Mouse (Mus musculus): Measurements from ENCODE around the gene Gm36864. TPM values are rescaled to one million over a fixed set of nuclear protein-coding genes. Genes with fewer than 3 reads are reported as not detected.
"Not testable (repeated sequence)": the region's sequence is repeated elsewhere in the genome, so short reads cannot be mapped to it uniquely, and the experiment has no call there.

The Gm36864 gene
- polyA plus RNA-seq (2016; fragmentation: Nextera tagmentation; extraction: Ambion mirVana): not detected in 2 replicates

- no peak within 1 kb of the TSS for H3K27ac ChIP-seq
- no peaks in the 10 kb centered on the region for H3K4me1 ChIP-seq
- H3K9me3 ChIP-seq: no peaks in the 10 kb centered on the region
- no peaks in the 10 kb centered on the region for H3K36me3 ChIP-seq (replicated peaks)
- DNase-seq (ENCODE audit: extremely low spot score, low spot score): no peak
- H3K4me3 ChIP-seq: no peak within 1 kb of the TSS
- H3K27me3 ChIP-seq (ENCODE audit: poor library complexity, severe bottlenecking): no peaks in the 10 kb centered on the region
- 84% methylated on average over 3 of the region's 3 CpGs for WGBS
Observed at GRCm38 (mm10) chr7:44235909-44236308, at the start of gene Gm36864. Gm36864 (plus strand) TSS chr7:44236177.

- not testable (repeated sequence) for H3K4me1 ChIP-seq; DNase-seq (ENCODE audit: extremely low spot score, low spot score); H3K9me3 ChIP-seq; H3K27ac ChIP-seq; H3K27me3 ChIP-seq (ENCODE audit: poor library complexity, severe bottlenecking); H3K4me3 ChIP-seq; H3K36me3 ChIP-seq (replicated peaks)
- 77% methylated on average over 8 of the region's 8 CpGs for WGBS
Observed at GRCm38 (mm10) chr7:44186516-44186915, 49.5 kb upstream of the Gm36864 start.

GRCm38 (mm10) chr7:44187936-44188335 lies 48.0 kb upstream of the Gm36864 start, which contains the start of gene Klk1b24:
Klk1b24 (plus strand) TSS chr7:44188236.
- not testable (repeated sequence) for H3K4me3 ChIP-seq; H3K27ac ChIP-seq; DNase-seq (ENCODE audit: extremely low spot score, low spot score); H3K4me1 ChIP-seq; H3K36me3 ChIP-seq (replicated peaks); H3K27me3 ChIP-seq (ENCODE audit: poor library complexity, severe bottlenecking); H3K9me3 ChIP-seq

GRCm38 (mm10) chr7:44193466-44193865 lies 42.5 kb upstream of the Gm36864 start:
- not testable (repeated sequence) for H3K27me3 ChIP-seq (ENCODE audit: poor library complexity, severe bottlenecking); H3K4me3 ChIP-seq; H3K27ac ChIP-seq; H3K9me3 ChIP-seq; H3K4me1 ChIP-seq; DNase-seq (ENCODE audit: extremely low spot score, low spot score); H3K36me3 ChIP-seq (replicated peaks)
- WGBS: 88% methylated on average over 1 of the region's 1 CpGs

- no peaks in the 10 kb centered on the region for H3K36me3 ChIP-seq (replicated peaks)
- no peaks in the 10 kb centered on the region for H3K4me1 ChIP-seq
- no peak within 1 kb of the TSS for H3K27ac ChIP-seq
- DNase-seq (ENCODE audit: extremely low spot score, low spot score): no peak
- H3K9me3 ChIP-seq: no peaks in the 10 kb centered on the region
- no peaks in the 10 kb centered on the region for H3K27me3 ChIP-seq (ENCODE audit: poor library complexity, severe bottlenecking)
- H3K4me3 ChIP-seq: no peak within 1 kb of the TSS
- 77% methylated on average over 3 of the region's 3 CpGs for WGBS
Observed at GRCm38 (mm10) chr7:44197891-44198290, 38.1 kb upstream of the Gm36864 start, which contains the start of gene Klk1b3. Klk1b3 (plus strand) TSS chr7:44198191.

GRCm38 (mm10) chr7:44207135-44207534 lies 28.8 kb upstream of the Gm36864 start, which contains the start of gene Klk1b4:
Klk1b4 (plus strand) TSS chr7:44207435.
- not testable (repeated sequence) for H3K4me1 ChIP-seq; H3K4me3 ChIP-seq; H3K36me3 ChIP-seq (replicated peaks); H3K9me3 ChIP-seq; H3K27ac ChIP-seq; DNase-seq (ENCODE audit: extremely low spot score, low spot score); H3K27me3 ChIP-seq (ENCODE audit: poor library complexity, severe bottlenecking)
- 73% methylated on average over 3 of the region's 3 CpGs for WGBS

- 81% methylated on average over 3 of the region's 3 CpGs for WGBS
- no peak overlapping the region for H3K4me3 ChIP-seq
- no peaks in the 10 kb centered on the region for H3K4me1 ChIP-seq
- no peaks in the 10 kb centered on the region for H3K9me3 ChIP-seq
- no peaks in the 10 kb centered on the region for H3K27me3 ChIP-seq (ENCODE audit: poor library complexity, severe bottlenecking)
- no peaks in the 10 kb centered on the region for H3K36me3 ChIP-seq (replicated peaks)
- no peak overlapping the region for H3K27ac ChIP-seq
- DNase-seq (ENCODE audit: extremely low spot score, low spot score): no peak
Observed at GRCm38 (mm10) chr7:44208307-44208706, 27.7 kb upstream of the Gm36864 start.

GRCm38 (mm10) chr7:44215645-44216044 lies 20.3 kb upstream of the Gm36864 start, which contains the start of gene Klk1b5:
Klk1b5 (plus strand) TSS chr7:44215945.
- no peaks in the 10 kb centered on the region for H3K4me1 ChIP-seq
- H3K27me3 ChIP-seq (ENCODE audit: poor library complexity, severe bottlenecking): no peaks in the 10 kb centered on the region
- H3K4me3 ChIP-seq: no peak within 1 kb of the TSS
- no peaks in the 10 kb centered on the region for H3K36me3 ChIP-seq (replicated peaks)
- no peak within 1 kb of the TSS for H3K27ac ChIP-seq
- DNase-seq (ENCODE audit: extremely low spot score, low spot score): no peak
- 81% methylated on average over 1 of the region's 1 CpGs for WGBS
- H3K9me3 ChIP-seq: no peaks in the 10 kb centered on the region

- not testable (repeated sequence) for H3K27me3 ChIP-seq (ENCODE audit: poor library complexity, severe bottlenecking); H3K4me3 ChIP-seq; H3K9me3 ChIP-seq; DNase-seq (ENCODE audit: extremely low spot score, low spot score); H3K4me1 ChIP-seq; H3K36me3 ChIP-seq (replicated peaks); H3K27ac ChIP-seq
- 80% methylated on average over 10 of the region's 10 CpGs for WGBS
Observed at GRCm38 (mm10) chr7:44221601-44222000, 14.4 kb upstream of the Gm36864 start.

- DNase-seq (ENCODE audit: extremely low spot score, low spot score); H3K4me3 ChIP-seq; H3K36me3 ChIP-seq (replicated peaks); H3K27ac ChIP-seq; H3K9me3 ChIP-seq; H3K4me1 ChIP-seq; H3K27me3 ChIP-seq (ENCODE audit: poor library complexity, severe bottlenecking): not testable (repeated sequence)
- WGBS: 83% methylated on average over 6 of the region's 6 CpGs
Observed at GRCm38 (mm10) chr7:44222335-44222734, 13.6 kb upstream of the Gm36864 start.

GRCm38 (mm10) chr7:44225076-44225475 lies 10.9 kb upstream of the Gm36864 start, which contains the start of gene Klk1:
Klk1 (plus strand) TSS chr7:44225360.
- 42% methylated on average over 1 of the region's 1 CpGs for WGBS
- no peak within 1 kb of the TSS for H3K4me3 ChIP-seq

GRCm38 (mm10) chr7:44239913-44240312 lies 3.9 kb downstream of the Gm36864 start:
- Histone ChIP-seq H3K9me3 (no peaks in the 10 kb centered on the region), H3K4me3 (no peak overlapping the region), H3K4me1 (no peaks in the 10 kb centered on the region), H3K27me3 (ENCODE audit: poor library complexity, severe bottlenecking) (no peaks in the 10 kb centered on the region), H3K27ac (no peak overlapping the region), H3K36me3 (replicated peaks) (no peaks in the 10 kb centered on the region)
- 65% methylated on average over 2 of the region's 2 CpGs for WGBS
- DNase-seq (ENCODE audit: extremely low spot score, low spot score): no peak

More at GRCm38 (mm10) chr7:44225076-44225475, 10.9 kb upstream of the Gm36864 start, which contains the start of gene Klk1:
- no peaks in the 10 kb centered on the region for H3K9me3 ChIP-seq
- H3K4me1 ChIP-seq: no peaks in the 10 kb centered on the region
- no peak within 1 kb of the TSS for H3K27ac ChIP-seq
- no peaks in the 10 kb centered on the region for H3K36me3 ChIP-seq (replicated peaks)
- no peaks in the 10 kb centered on the region for H3K27me3 ChIP-seq (ENCODE audit: poor library complexity, severe bottlenecking)
- DNase-seq (ENCODE audit: extremely low spot score, low spot score): no peak

GRCm38 (mm10) chr7:44240712-44241111 lies 4.7 kb downstream of the Gm36864 start:
- Histone ChIP-seq H3K4me1 (peaks cover 7% of the 10 kb centered on the region), H3K4me3 (no peak overlapping the region), H3K9me3 (no peaks in the 10 kb centered on the region), H3K27ac (no peak overlapping the region), H3K36me3 (replicated peaks) (no peaks in the 10 kb centered on the region), H3K27me3 (ENCODE audit: poor library complexity, severe bottlenecking) (no peaks in the 10 kb centered on the region)
- WGBS: 67% methylated on average over 1 of the region's 1 CpGs
- no peak for DNase-seq (ENCODE audit: extremely low spot score, low spot score)

GRCm38 (mm10) chr7:44241163-44241562 lies 5.2 kb downstream of the Gm36864 start:
- no peak overlapping the region for H3K27ac ChIP-seq
- H3K4me1 ChIP-seq: peaks cover 7% of the 10 kb centered on the region
- no peaks in the 10 kb centered on the region for H3K27me3 ChIP-seq (ENCODE audit: poor library complexity, severe bottlenecking)
- 69% methylated on average over 2 of the region's 2 CpGs for WGBS
- no peak for DNase-seq (ENCODE audit: extremely low spot score, low spot score)
- no peak overlapping the region for H3K4me3 ChIP-seq
- no peaks in the 10 kb centered on the region for H3K36me3 ChIP-seq (replicated peaks)
- no peaks in the 10 kb centered on the region for H3K9me3 ChIP-seq
